In genomic region chr15:32265378-32265934, GRCm38 (mm10) we compare ENCODE assay signal across 9 mouse cellular contexts. TPM values are rescaled to one million over a fixed set of nuclear protein-coding genes. Genes with fewer than 3 reads are reported as not detected.
DNase-seq lines count a peak whose midpoint lies in the region; ATAC-seq and TF ChIP-seq lines count a peak whose summit lies in the region.
"Had no signal": no experiment of that assay in that cellular context is flagged by ENCODE, and none has a peak within 500 bp of the region (broad histone marks: within the 10 kb centered on the region; RNA-seq: fewer than 3 reads in every experiment).

No protein-coding gene starts in this region.

- no peak for TF ChIP-seq CTCF in stomach, postnatal 0 days (IDR thresholded peaks at IDR 0.05; ENCODE audit: low read depth)

- no peaks in the 10 kb centered on the region for H3K36me3 ChIP-seq in forebrain, embryonic 15.5 days
- no peaks in the 10 kb centered on the region for H3K36me3 ChIP-seq in forebrain, embryonic 12.5 days (replicated peaks)
- no peaks in the 10 kb centered on the region for H3K36me3 ChIP-seq in stomach, postnatal 0 days (ENCODE audit: control insufficient read depth, insufficient read depth, low read length)

- TF ChIP-seq EP300 in stomach, postnatal 0 days (optimal IDR thresholded peaks at IDR 0.05), result no peak

- WGBS in forebrain, embryonic 15.5 days, result 74% methylated on average over 9 of the region's 9 CpGs
- 79% methylated on average over 9 of the region's 9 CpGs for WGBS in forebrain, embryonic 12.5 days
- 40% methylated on average over 9 of the region's 9 CpGs for WGBS in stomach, postnatal 0 days

- 0 out of 2 replicates have a peak, but pooled peaks have one; percentile 35 for ATAC-seq in forebrain, embryonic 15.5 days (replicated peaks)
- ATAC-seq in forebrain, embryonic 12.5 days (ENCODE audit: low FRiP score), result no peak
- ATAC-seq in stomach, postnatal 0 days (ENCODE audit: low FRiP score, low TSS enrichment), result peak; percentile 77; the same call in 1 of the 2 replicates
- ATAC-seq in inflammation-experienced regulatory T-cells, adult 6 months, result no peak

- no peak overlapping the region for H3K9ac ChIP-seq in forebrain, embryonic 15.5 days (replicated peaks)
- no peak overlapping the region for H3K9ac ChIP-seq in forebrain, embryonic 12.5 days
- H3K9ac ChIP-seq in stomach, postnatal 0 days (ENCODE audit: low read length), result no peak overlapping the region

- no peak overlapping the region for H3K27ac ChIP-seq in forebrain, embryonic 15.5 days (replicated peaks)
- H3K27ac ChIP-seq in forebrain, embryonic 12.5 days, result no peak overlapping the region
- H3K27ac ChIP-seq in stomach, postnatal 0 days (replicated peaks), result peak overlapping the region; percentile 30
- H3K27ac ChIP-seq: left cerebral cortex, adult 2 months had no signal

- H3K4me3 ChIP-seq in forebrain, embryonic 15.5 days, result no peak overlapping the region
- no peak overlapping the region for H3K4me3 ChIP-seq in forebrain, embryonic 12.5 days (replicated peaks)
- H3K4me3 ChIP-seq in stomach, postnatal 0 days (ENCODE audit: low read depth, low read length), result no peak overlapping the region
- H3K4me3 ChIP-seq: left cerebral cortex, adult 2 months had no signal

- H3K4me2 ChIP-seq in forebrain, embryonic 15.5 days (replicated peaks), result no peak overlapping the region
- no peak overlapping the region for H3K4me2 ChIP-seq in forebrain, embryonic 12.5 days
- no peak overlapping the region for H3K4me2 ChIP-seq in stomach, postnatal 0 days (replicated peaks; ENCODE audit: low read depth)

- H3K9me3 ChIP-seq in forebrain, embryonic 15.5 days, result no peaks in the 10 kb centered on the region
- no peaks in the 10 kb centered on the region for H3K9me3 ChIP-seq in forebrain, embryonic 12.5 days
- H3K9me3 ChIP-seq in stomach, postnatal 0 days (ENCODE audit: control insufficient read depth, low read length), result no peaks in the 10 kb centered on the region

- peaks cover 13% of the 10 kb centered on the region; the same call in 1 of the 2 replicates for H3K4me1 ChIP-seq in forebrain, embryonic 15.5 days
- H3K4me1 ChIP-seq in forebrain, embryonic 12.5 days, result peaks cover 12% of the 10 kb centered on the region
- no peaks in the 10 kb centered on the region; the same call in 1 of the 2 replicates for H3K4me1 ChIP-seq in stomach, postnatal 0 days (replicated peaks; ENCODE audit: control insufficient read depth, insufficient read depth)

- peak; percentile 40 to 46 for DNase-seq in right cerebral cortex, postnatal 10 days (ENCODE audit: low spot score in 2 of 2)
- DNase-seq in right cerebral cortex, adult 18-20 months, result no peak
- DNase-seq in kidney, postnatal 36 days, result peak; percentile 44 to 45
- no peak for DNase-seq in stomach, postnatal 0 days (ENCODE audit: low spot score)
- DNase-seq in urinary bladder, postnatal 14 days (ENCODE audit: low spot score), result no peak

- no peaks in the 10 kb centered on the region for H3K27me3 ChIP-seq in forebrain, embryonic 15.5 days
- no peaks in the 10 kb centered on the region for H3K27me3 ChIP-seq in forebrain, embryonic 12.5 days
- no peaks in the 10 kb centered on the region for H3K27me3 ChIP-seq in stomach, postnatal 0 days (ENCODE audit: control insufficient read depth, insufficient read depth, low read length)

RNA-seq across cellular contexts. Expression of gene Sema5a, which starts 20.8 kb away (rescaled TPM):
- 12.6 and 16.0 TPM in 2 replicates for polyA plus RNA-seq in forebrain, embryonic 15.5 days (2015; fragmentation: Nextera tagmentation; extraction: Ambion mirVana)
- 20.7 and 20.8 TPM in 2 replicates for polyA plus RNA-seq in forebrain, embryonic 12.5 days (2016; fragmentation: Nextera tagmentation; extraction: Ambion mirVana)
- 5.5 and 6.2 TPM in 2 replicates for polyA plus RNA-seq in stomach, postnatal 0 days (2015; fragmentation: Nextera tagmentation; extraction: Ambion mirVana)
- polyA plus RNA-seq in inflammation-experienced regulatory T-cells, adult 6 months (2017; shearing (Covaris generic)), result not detected

Comparison
In these comparisons a context has a peak if more than half of its experiments do, and no peak if none do; other contexts are left out.
1. ATAC-seq: peak in forebrain, embryonic 15.5 days (single experiment) and stomach, postnatal 0 days (single experiment); none in forebrain, embryonic 12.5 days (single experiment) and inflammation-experienced regulatory T-cells, adult 6 months (single experiment).
2. DNase-seq: peak in right cerebral cortex, postnatal 10 days (2 of 2) and kidney, postnatal 36 days (2 of 2); none in right cerebral cortex, adult 18-20 months (single experiment), stomach, postnatal 0 days (single experiment) and urinary bladder, postnatal 14 days (single experiment).